Mouse (Mus musculus): ENCODE measurements at regions not wholly inside any gene's neighbourhood (a gene's known extent, or its start where the extent isn't known, plus 50 kb on each side); places are given as distances from the start of the nearest gene placed in this dataset.
A peak's percentile ranks its signal among the peaks of the same experiment; 100 is the strongest.

DNA sequence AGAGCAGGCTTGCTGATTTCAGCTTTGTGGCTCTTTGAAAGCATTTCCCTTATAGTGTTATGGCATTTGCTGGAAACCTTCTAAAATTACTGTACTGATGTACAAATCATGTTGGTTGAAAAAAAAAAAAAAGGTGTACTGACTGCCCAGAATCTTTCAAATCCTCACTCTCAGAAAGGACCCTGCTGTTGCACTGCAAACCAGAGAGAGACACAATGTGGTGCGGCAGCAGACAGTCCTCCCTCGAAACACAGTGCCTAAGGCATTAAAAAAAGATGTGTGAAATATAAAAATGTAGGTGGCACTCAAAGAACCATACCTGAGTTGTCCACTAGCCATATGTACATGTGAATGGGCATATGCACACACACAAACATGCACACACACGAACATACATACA is 128.3 kb downstream of the Actr3 start:
- intact Hi-C loops (cut with DNase I) = no loop called here
- peak in 1 of 2 experiments; percentile 25 for DNase-seq (ENCODE audit: low spot score in 2 of 2)

DNA sequence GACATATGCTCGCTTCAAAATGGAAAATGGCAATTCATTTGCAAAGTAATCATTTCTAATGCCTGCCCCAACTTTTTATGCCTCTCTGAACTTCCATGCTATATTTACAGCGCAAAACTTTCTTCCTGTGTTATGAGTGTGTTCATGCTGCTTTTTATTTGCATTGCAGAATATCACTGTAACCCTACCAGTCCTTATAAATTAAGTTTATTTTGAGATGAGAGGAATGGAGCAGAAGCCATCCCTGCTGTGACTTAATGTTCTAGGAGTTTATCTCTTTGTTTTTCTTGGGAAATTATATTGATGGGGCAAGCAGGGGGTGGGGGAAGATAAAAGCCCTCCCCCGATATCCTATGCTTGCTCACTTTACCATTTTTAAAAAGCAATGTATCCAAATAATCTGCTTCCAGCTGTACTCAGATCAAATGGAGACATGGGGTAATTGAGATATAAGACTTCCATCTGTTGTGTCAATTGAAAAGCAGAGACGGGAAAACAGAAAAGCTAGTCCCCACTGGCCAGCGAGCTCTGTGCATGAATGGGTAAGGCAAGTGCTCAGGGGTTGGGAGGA is 136.9 kb downstream of the Actr3 start:
- DNase-seq (ENCODE audit: low spot score in 2 of 2) = no peak
- intact Hi-C loops (cut with DNase I) = loop anchor here (5.0 kb wide), 1 partner anchor 61 kb away; no protein-coding TSS in a partner anchor

DNA sequence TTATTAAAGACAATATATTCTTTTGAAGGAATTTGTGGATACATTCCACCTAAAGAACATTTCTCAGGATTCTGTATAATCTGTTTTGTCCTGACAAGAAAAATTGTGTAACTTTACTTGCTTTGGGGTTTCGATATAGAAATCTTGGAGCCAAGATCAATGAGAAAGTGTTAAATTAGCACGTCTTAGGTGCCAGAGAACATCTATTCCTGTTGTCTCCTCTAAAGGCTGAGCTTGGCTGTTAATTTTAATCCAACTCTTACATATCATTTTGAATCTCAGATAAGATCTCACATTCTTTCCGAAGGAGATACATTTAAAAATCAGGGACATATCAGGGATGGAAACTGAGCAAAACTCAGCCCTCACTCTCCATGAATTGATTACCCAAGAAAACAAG is 139.9 kb downstream of the Actr3 start:
- peak in 1 of 2 experiments; percentile 65 for DNase-seq (ENCODE audit: low spot score in 2 of 2)
- intact Hi-C loops (cut with DNase I) = loop anchor here (5.0 kb wide), 1 partner anchor 58 kb away; no protein-coding TSS in a partner anchor

- DNase-seq (ENCODE audit: low spot score in 2 of 2) = peak in 1 of 2 experiments; percentile 74
Measured at GRCm38 (mm10) chr1:125290320-125291021, 145.1 kb downstream of the Actr3 start.

DNA sequence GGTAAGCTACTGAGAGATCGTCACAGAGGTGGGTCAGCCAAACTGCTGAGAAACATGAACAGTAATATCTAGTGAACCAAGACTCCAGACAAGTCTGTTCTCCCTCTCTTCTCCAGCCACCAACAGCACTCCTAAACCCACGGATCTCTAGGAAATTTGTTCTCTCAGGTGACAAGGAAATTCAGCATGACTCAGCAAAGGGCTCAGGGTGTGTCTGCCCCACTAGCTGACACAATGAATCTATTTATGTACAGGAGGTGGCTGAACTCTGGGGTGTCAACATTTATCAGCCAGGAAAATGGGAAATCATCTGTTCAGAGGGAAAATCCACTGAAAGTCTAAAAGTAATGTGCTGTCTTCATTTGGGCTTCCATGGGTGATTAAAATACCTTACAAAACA is 149.2 kb downstream of the Actr3 start:
- intact Hi-C loops (cut with DNase I) = no loop called here
- no peak for DNase-seq (ENCODE audit: low spot score in 2 of 2)

More at GRCm38 (mm10) chr1:125290320-125291021, 145.1 kb downstream of the Actr3 start:
- intact Hi-C loops (cut with DNase I) = no loop called here

DNA sequence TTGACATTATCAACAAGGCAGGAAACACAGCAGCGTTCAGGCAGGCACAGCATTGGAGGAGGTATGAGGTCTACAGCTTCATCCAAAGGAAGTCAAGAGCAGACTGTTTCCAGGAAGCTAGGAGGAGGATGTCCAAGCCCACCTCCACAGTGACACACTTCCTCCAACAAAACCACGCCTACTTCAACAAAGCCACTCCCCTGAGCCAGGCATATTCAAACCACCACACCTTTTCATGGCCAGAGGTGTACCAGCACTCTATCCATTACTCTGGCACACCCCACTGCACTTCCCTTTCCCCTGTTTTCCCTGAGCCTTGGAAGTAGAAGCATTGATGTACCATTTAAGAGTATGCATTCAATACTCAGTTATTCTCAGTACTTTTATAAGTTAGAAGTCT is 150.8 kb downstream of the Actr3 start:
- intact Hi-C loops (cut with DNase I) = no loop called here
- DNase-seq (ENCODE audit: low spot score in 2 of 2) = no peak

DNA sequence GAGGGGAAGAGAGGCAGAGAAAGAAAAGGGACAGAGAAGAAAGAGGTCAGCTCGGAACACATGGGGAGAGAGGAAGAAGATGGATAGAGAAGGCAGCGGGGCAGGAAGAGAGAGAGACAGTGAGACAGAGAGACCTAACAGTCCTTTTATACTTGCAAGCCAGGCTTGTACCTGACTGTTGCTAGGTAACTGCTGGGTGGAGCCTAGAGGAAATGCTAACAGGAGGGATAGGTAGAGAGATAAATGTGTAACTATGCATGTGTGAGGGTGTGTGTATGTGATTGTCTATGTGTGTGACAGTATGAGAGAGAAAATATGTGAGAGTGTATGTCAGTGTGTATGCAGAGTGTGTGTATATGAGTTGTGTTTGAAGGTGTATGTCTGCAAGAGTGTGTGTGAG is 161.8 kb downstream of the Actr3 start:
- DNase-seq (ENCODE audit: low spot score in 2 of 2) = no peak
- intact Hi-C loops (cut with DNase I) = no loop called here

DNA sequence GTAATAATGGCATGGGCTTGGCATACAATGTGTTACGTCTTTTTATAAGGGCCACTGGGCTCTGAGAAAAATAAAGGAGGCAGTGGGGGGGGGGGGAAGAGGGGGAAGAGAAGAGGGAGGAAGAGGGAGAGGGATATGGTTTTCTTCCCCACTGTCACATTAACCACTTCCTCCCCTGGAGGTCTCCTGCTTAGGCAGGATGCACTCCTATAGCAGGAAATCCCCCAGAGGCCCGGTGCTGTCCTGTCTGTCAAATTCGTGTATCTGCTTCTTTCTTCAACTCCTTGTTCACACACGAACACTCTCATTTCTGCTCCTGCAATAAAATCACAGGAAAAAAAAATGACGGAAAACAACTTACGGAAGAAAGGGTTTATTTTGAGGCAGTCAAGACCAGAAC is 171.8 kb downstream of the Actr3 start:
- no peak for DNase-seq (ENCODE audit: low spot score in 2 of 2)
- intact Hi-C loops (cut with DNase I) = no loop called here

DNA sequence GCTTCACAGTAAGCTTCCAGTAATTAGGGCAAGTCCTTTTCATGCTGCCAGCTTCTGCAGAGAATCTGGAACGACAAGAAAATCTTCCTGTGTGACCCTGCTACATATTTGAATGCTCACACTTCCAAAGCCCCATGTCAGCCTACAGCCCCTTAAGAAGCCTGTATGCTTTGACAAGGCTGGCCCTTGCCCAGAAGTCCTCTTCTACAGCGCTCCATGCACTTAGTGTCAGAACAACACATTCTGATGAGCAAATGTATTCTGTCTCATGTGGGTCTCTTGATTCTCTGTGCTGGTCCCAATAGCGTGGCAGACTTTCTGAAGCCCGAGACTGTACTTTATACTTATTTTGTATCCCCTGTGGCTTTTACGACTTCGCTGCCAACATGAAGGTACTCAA is 172.5 kb downstream of the Actr3 start:
- no peak for DNase-seq (ENCODE audit: low spot score in 2 of 2)
- intact Hi-C loops (cut with DNase I) = no loop called here

GRCm38 (mm10) chr1:125242345-125242744 is 193.2 kb downstream of the Actr3 start:
- intact Hi-C loops (cut with DNase I) = no loop called here
- no peak for DNase-seq (ENCODE audit: low spot score in 2 of 2)

- no peak for DNase-seq (ENCODE audit: low spot score in 2 of 2)
- intact Hi-C loops (cut with DNase I) = no loop called here
Measured at GRCm38 (mm10) chr1:125241717-125242116, 193.8 kb downstream of the Actr3 start.

GRCm38 (mm10) chr1:125237595-125237988 is 197.9 kb downstream of the Actr3 start:
- intact Hi-C loops (cut with DNase I) = loop anchor here (5.0 to 10.0 kb wide), 3 partner anchors 60 to 523 kb away; no protein-coding TSS in a partner anchor
- no peak for DNase-seq (ENCODE audit: low spot score in 2 of 2)

DNA sequence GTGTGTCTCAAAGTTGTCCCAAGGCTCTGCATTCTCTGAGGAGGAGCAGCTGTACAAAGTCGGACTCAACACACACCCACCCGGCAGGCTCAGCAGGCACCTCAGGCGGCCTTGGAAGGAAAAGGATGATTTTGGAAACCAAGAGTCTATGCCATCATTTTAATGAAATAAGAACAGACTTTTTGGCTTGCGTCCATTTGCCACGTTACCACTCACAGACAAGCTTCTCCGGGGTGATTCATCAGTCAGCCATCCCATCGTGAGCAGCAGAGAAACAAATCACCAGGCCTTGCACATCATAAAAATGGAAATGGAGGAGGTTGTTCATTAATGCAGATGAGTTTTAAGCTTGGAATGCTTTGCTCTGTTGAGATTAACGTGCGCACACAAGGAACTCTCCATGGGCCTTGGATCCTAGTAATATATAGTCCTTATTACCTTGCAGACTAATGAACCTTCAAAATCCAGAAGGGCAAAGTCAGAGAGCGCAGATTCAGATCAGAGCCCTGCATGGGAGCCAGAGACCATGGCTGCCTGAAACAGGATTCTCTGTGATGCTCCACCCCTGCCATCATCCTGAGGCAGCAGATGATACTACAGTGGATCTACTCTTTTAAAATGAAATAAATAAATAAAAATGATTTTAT is 198.5 kb downstream of the Actr3 start:
- intact Hi-C loops (cut with DNase I) = loop anchor here (5.0 to 10.0 kb wide), 3 partner anchors 60 to 522 kb away; no protein-coding TSS in a partner anchor
- DNase-seq (ENCODE audit: low spot score in 2 of 2) = peak; percentile 63 to 96

DNA sequence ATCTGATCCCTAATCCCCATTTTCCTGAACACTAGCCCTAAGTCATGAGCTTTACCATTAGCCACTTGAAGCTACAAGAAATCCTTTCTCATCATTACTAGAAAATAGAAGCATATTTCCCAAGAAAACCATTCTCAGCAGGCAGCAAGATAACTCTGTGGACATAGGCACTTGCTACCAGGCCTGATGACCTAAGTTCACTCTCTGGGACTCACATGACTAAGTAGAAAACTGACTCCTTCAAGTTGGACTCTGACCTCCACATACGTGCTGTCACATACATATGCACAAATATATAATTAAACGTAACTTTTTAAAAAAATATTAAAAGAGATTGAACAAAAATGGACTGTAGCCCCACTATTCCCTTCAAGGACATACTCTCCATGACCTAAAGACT is 200.8 kb downstream of the Actr3 start:
- DNase-seq (ENCODE audit: low spot score in 2 of 2) = no peak
- intact Hi-C loops (cut with DNase I) = loop anchor here (5.0 to 10.0 kb wide), 3 partner anchors 63 to 520 kb away; no protein-coding TSS in a partner anchor

DNA sequence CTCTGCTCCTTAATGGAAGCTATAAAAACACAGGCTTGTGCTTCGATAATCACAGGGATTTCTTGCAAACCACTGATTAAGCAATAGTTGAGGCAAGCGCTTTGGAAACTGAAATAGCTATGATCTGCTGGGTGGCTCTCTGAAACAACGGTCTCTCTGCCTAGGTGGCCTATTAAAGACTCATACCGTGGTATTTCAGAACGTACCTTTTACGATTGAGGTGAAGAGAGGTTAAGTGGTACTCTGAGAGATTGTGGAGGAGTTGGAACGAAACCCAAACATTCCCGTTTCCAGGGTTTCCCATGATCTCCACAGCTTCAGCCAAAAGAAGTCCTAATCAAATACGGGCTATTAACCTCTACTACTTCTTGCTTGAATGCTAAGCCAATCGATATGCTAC is 212.2 kb downstream of the Actr3 start:
- intact Hi-C loops (cut with DNase I) = no loop called here
- no peak for DNase-seq (ENCODE audit: low spot score in 2 of 2)

GRCm38 (mm10) chr1:125216192-125216591 is 219.3 kb downstream of the Actr3 start:
- DNase-seq (ENCODE audit: low spot score in 2 of 2) = no peak
- intact Hi-C loops (cut with DNase I) = no loop called here

DNA sequence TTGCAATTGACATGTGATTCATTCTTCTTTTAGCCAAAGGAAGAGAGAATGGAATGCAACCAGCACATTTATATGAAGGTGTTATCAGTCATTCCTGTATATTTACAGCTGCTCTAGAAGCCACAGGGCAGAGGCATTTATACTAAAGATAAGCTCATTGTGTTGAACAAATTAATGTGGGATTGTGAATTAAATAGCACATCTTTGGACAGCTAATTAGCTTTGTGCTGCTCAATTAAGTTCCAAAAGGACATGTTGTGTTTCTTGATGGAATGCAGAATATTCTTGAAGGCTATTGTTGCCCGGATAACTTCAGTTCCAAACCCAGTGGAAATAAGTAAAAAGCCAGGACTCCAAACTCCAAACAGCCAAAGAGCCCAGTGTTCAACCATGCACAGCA is 248.4 kb downstream of the Actr3 start:
- intact Hi-C loops (cut with DNase I) = no loop called here
- DNase-seq (ENCODE audit: low spot score in 2 of 2) = no peak

DNA sequence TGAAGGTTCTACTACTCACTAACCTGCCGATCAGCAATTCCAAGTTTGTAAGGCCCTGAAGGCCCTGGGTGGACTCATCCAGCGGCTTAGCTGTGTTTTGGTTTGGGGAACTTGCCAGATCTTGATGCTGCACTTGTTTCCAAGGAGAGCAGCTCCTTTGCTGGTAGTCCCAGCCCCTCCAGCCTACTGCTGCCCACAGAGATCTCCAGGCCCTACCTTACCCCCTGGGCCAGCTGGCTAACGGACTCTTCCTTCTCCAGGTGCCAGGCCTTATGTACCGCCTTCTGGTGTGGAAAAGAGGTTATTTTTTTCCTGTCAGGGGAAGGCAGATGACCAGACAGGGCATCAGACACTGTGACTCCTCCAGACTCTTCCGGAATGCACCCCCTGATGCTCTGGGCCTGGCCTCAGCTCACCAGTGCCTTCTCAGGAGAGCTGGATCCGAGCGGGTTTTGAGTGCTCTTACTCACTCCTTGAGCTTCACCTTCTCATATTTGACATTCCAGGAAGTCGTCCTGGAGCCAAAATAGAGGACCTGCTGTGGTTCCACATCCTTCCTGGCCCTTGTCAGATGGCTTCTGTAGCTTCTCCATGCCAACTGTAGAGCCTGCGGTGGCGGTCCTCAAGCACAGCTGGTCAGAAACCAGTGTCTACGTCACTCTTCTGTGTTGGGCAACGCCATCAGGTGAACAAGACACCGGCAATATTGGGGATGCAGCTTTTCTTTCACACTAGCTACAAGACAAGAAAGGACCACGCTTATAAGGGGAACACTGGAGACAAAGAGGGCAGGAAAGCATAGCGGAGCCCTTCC is 259.2 kb downstream of the Actr3 start:
- intact Hi-C loops (cut with DNase I) = no loop called here
- DNase-seq (ENCODE audit: low spot score in 2 of 2) = no peak

- intact Hi-C loops (cut with DNase I) = no loop called here
- no peak for DNase-seq (ENCODE audit: low spot score in 2 of 2)
Measured at GRCm38 (mm10) chr1:125174725-125175124, 260.8 kb downstream of the Actr3 start.

GRCm38 (mm10) chr1:125172474-125172873 is 263.1 kb downstream of the Actr3 start:
- DNase-seq (ENCODE audit: low spot score in 2 of 2) = no peak
- intact Hi-C loops (cut with DNase I) = no loop called here

Data from left cerebral cortex, postnatal 25 days (tissue).